Mouse (Mus musculus) CH12.LX (cell line): ENCODE measurements around the gene Naa38. TPM values are rescaled to one million over a fixed set of nuclear protein-coding genes. Genes with fewer than 3 reads are reported as not detected.
A peak's percentile ranks its signal among the peaks of the same experiment; 100 is the strongest.

ENCODE experiments used
- DNase-seq: peaks from one replicate; pipeline ENCODE4 v3.0.0-alpha.2; 2013; ENCODE audit errors: extremely low read depth
- H3K27ac ChIP-seq: 2 replicates; pipeline ENCODE4 v1.5.1; 2012; ENCODE audit warnings: low read depth, mild to moderate bottlenecking, control low read depth, moderate library complexity; ENCODE audit not compliant: insufficient read depth
- H3K27me3 ChIP-seq: replicated peaks from 2 replicates; pipeline ENCODE3; 2012; ENCODE audit warnings: inconsistent platforms
- H3K36me3 ChIP-seq, 2 experiments: replicated peaks in 1 of 2; 2 replicates each; pipeline versions ENCODE3 to v1.6.1; 2012; ENCODE audit warnings: inconsistent platforms in 1 of 2, low read length in 1 of 2, mild to moderate bottlenecking in 1 of 2, mixed read lengths in 1 of 2, moderate library complexity in 1 of 2; ENCODE audit not compliant: control insufficient read depth in 1 of 2, insufficient read depth in 1 of 2
- H3K4me1 ChIP-seq, 2 experiments: 2 replicates each; pipeline ENCODE4 v1.6.1; 2012; ENCODE audit warnings: inconsistent platforms in 1 of 2, moderate library complexity in 1 of 2; ENCODE audit not compliant: insufficient read depth in 2 of 2, control insufficient read depth in 1 of 2
- H3K4me2 ChIP-seq: 2 replicates; pipeline ENCODE4 v1.6.1; 2012; ENCODE audit warnings: low read depth, mild to moderate bottlenecking, control low read depth; ENCODE audit not compliant: poor library complexity, insufficient read depth, severe bottlenecking
- H3K4me3 ChIP-seq, 3 experiments: fragments of 150-350 bp in 1 of 3; sonication (generic) in 1 of 3; replicated peaks in 1 of 3; 2 replicates each; pipeline versions ENCODE3 to v1.5.1; 2011 to 2012; ENCODE audit warnings: low read depth in 2 of 3, low read length in 2 of 3, mild to moderate bottlenecking in 2 of 3, moderate library complexity in 2 of 3, control low read depth in 1 of 3, improper control_type of control experiment in 1 of 3, inconsistent platforms in 1 of 3, mixed read lengths in 1 of 3; ENCODE audit not compliant: poor library complexity in 1 of 3
- H3K79me2 ChIP-seq: replicated peaks from 2 replicates; pipeline ENCODE4 v1.6.1; 2012; ENCODE audit warnings: mild to moderate bottlenecking, moderate library complexity; ENCODE audit not compliant: control insufficient read depth, poor library complexity, insufficient read depth, severe bottlenecking; ENCODE audit errors: extremely low read depth
- H3K9ac ChIP-seq: 2 replicates; pipeline ENCODE4 v1.6.1; 2012; ENCODE audit warnings: low read depth, mild to moderate bottlenecking, control low read depth, moderate library complexity; ENCODE audit not compliant: insufficient read depth
- H3K9me3 ChIP-seq: replicated peaks from 2 replicates; pipeline ENCODE3; 2012; ENCODE audit warnings: low read length, inconsistent platforms, mixed read lengths
- BHLHE40 ChIP-seq: IDR thresholded peaks from 2 replicates; pipeline ENCODE4 v1.6.1; 2011; ENCODE audit warnings: mild to moderate bottlenecking, low read depth, low read length, improper control_type of control experiment
- CHD1 ChIP-seq: IDR thresholded peaks from 2 replicates; pipeline ENCODE4 v1.6.1; 2012; ENCODE audit warnings: low read depth, low read length, improper control_type of control experiment, inconsistent platforms
- E2F4 ChIP-seq: IDR thresholded peaks from 2 replicates; pipeline ENCODE4 v1.6.1; 2011; ENCODE audit warnings: low read depth, low read length, improper control_type of control experiment; ENCODE audit not compliant: insufficient replicate concordance
- ELF1 ChIP-seq: IDR thresholded peaks from 2 replicates; pipeline ENCODE4 v1.6.1; 2014; ENCODE audit warnings: low read depth, mild to moderate bottlenecking, inconsistent platforms, low read length, improper control_type of control experiment
- EP300 ChIP-seq: IDR thresholded peaks from 2 replicates; pipeline ENCODE4 v1.6.1; 2011; ENCODE audit warnings: low read length, improper control_type of control experiment
- GABPA ChIP-seq: IDR thresholded peaks from 2 replicates; pipeline ENCODE4 v1.6.1; 2012; ENCODE audit warnings: low read depth, low read length, improper control_type of control experiment, inconsistent platforms; ENCODE audit not compliant: insufficient replicate concordance
- IRF4 ChIP-seq: IDR thresholded peaks from 2 replicates; pipeline ENCODE4 v1.6.1; 2014; ENCODE audit warnings: low read depth, mild to moderate bottlenecking, inconsistent platforms, low read length, improper control_type of control experiment
- JUN ChIP-seq: IDR thresholded peaks from 2 replicates; pipeline ENCODE4 v1.6.1; 2011; ENCODE audit warnings: low read depth, mild to moderate bottlenecking, low read length, improper control_type of control experiment, moderate library complexity; ENCODE audit not compliant: insufficient read depth
- JUND ChIP-seq: conservative IDR thresholded peaks from 2 replicates; pipeline ENCODE4 v1.6.1; 2011; ENCODE audit warnings: low read depth, low read length, improper control_type of control experiment
- KAT2A ChIP-seq: IDR thresholded peaks from 2 replicates; pipeline ENCODE4 v1.6.1; 2012; ENCODE audit warnings: low read length, improper control_type of control experiment, inconsistent platforms; ENCODE audit not compliant: insufficient replicate concordance
- MAX ChIP-seq: IDR thresholded peaks from 2 replicates; pipeline ENCODE4 v1.6.1; 2011; ENCODE audit warnings: low read length, improper control_type of control experiment
- MAZ ChIP-seq: IDR thresholded peaks from 2 replicates; pipeline ENCODE4 v1.6.1; 2012; ENCODE audit warnings: low read depth, mild to moderate bottlenecking, inconsistent platforms, low read length, improper control_type of control experiment, moderate library complexity
- MEF2A ChIP-seq: IDR thresholded peaks from 2 replicates; pipeline ENCODE4 v1.6.1; 2014; ENCODE audit warnings: low read depth, mild to moderate bottlenecking, inconsistent platforms, low read length, improper control_type of control experiment, borderline replicate concordance
- MXI1 ChIP-seq: IDR thresholded peaks from 2 replicates; pipeline ENCODE4 v1.6.1; 2011; ENCODE audit warnings: mild to moderate bottlenecking, low read depth, low read length, improper control_type of control experiment
- MYC ChIP-seq: IDR thresholded peaks from 2 replicates; pipeline ENCODE4 v1.6.1; 2011; ENCODE audit warnings: low read depth, mild to moderate bottlenecking, improper control_type of control experiment, low read length
- NRF1 ChIP-seq: IDR thresholded peaks from 2 replicates; pipeline ENCODE4 v1.6.1; 2014; ENCODE audit warnings: low read depth, mild to moderate bottlenecking, inconsistent platforms, low read length, improper control_type of control experiment, moderate library complexity
- PAX5 ChIP-seq: IDR thresholded peaks from 2 replicates; pipeline ENCODE4 v1.6.1; 2012; ENCODE audit warnings: low read length, inconsistent platforms, mixed read lengths
- POLR2A ChIP-seq: IDR thresholded peaks from 2 replicates; pipeline ENCODE4 v1.6.1; 2011; ENCODE audit warnings: low read depth, mild to moderate bottlenecking, improper control_type of control experiment, low read length
- POLR2AphosphoS2 ChIP-seq: IDR thresholded peaks from 2 replicates; pipeline ENCODE4 v1.6.1; 2011; ENCODE audit warnings: low read depth, low read length, improper control_type of control experiment
- RAD21 ChIP-seq: IDR thresholded peaks from 2 replicates; pipeline ENCODE4 v1.6.1; 2011; ENCODE audit warnings: low read depth, mild to moderate bottlenecking, low read length, improper control_type of control experiment, moderate library complexity
- RCOR1 ChIP-seq: conservative IDR thresholded peaks from 2 replicates; pipeline ENCODE4 v1.6.1; 2012; ENCODE audit warnings: low read depth, mild to moderate bottlenecking, inconsistent platforms, low read length, improper control_type of control experiment
- SIN3A ChIP-seq: IDR thresholded peaks from 2 replicates; pipeline ENCODE4 v1.6.1; 2012; ENCODE audit warnings: low read length, improper control_type of control experiment, inconsistent platforms
- TBP ChIP-seq: conservative IDR thresholded peaks from 2 replicates; pipeline ENCODE4 v1.6.1; 2011; ENCODE audit warnings: low read depth, low read length, improper control_type of control experiment
- TCF12 ChIP-seq: IDR thresholded peaks from 2 replicates; pipeline ENCODE4 v1.6.1; 2014; ENCODE audit warnings: low read depth, mild to moderate bottlenecking, inconsistent platforms, low read length, improper control_type of control experiment
- UBTF ChIP-seq: IDR thresholded peaks from 2 replicates; pipeline ENCODE4 v1.6.1; 2012; ENCODE audit warnings: low read depth, mild to moderate bottlenecking, inconsistent platforms, low read length, improper control_type of control experiment, moderate library complexity
- USF1 ChIP-seq: IDR thresholded peaks from 2 replicates; pipeline ENCODE4 v1.6.1; 2014; ENCODE audit warnings: low read depth, mild to moderate bottlenecking, inconsistent platforms, low read length, improper control_type of control experiment
- USF2 ChIP-seq: conservative IDR thresholded peaks from 2 replicates; pipeline ENCODE4 v1.6.1; 2011; ENCODE audit warnings: low read depth, low read length, improper control_type of control experiment
- ZC3H11A ChIP-seq: IDR thresholded peaks from 2 replicates; pipeline ENCODE4 v1.6.1; 2012; ENCODE audit warnings: low read depth, mild to moderate bottlenecking, inconsistent platforms, low read length, improper control_type of control experiment
- ZKSCAN1 ChIP-seq: IDR thresholded peaks from 2 replicates; pipeline ENCODE4 v1.6.1; 2012; ENCODE audit warnings: low read depth, inconsistent platforms, low read length, improper control_type of control experiment, borderline replicate concordance
- ZNF384 ChIP-seq: IDR thresholded peaks from 2 replicates; pipeline ENCODE4 v1.6.1; 2012; ENCODE audit warnings: low read depth, low read length, improper control_type of control experiment, inconsistent platforms
- dilution Hi-C: fragments of 300-500 bp; cut with MboI; formaldehyde crosslinking; loops from 2 replicates; pipeline ENCODE4 v1.14.3; 2020; ENCODE audit warnings: low sequenced_read_pairs; ENCODE audit not compliant: extremely low pct_unique_long_range_greater_than_20kb, extremely low pct_ligation_motif_present
- in situ Hi-C: fragments of 300-500 bp; cut with MboI; formaldehyde crosslinking; loops from 3 replicates; pipeline ENCODE4 v1.14.3; 2019; ENCODE audit warnings: low sequenced_read_pairs, low pct_ligation_motif_present, low pct_unique_long_range_greater_than_20kb, mixed read lengths
- polyA plus RNA-seq: library from polyadenylated mRNA; unstranded; fragments of >175 nt; gene quantifications from 2 replicates; pipeline ENCODE4 v1.2.1, GENCODE M21; 2012; ENCODE audit warnings: low read depth; ENCODE audit not compliant: insufficient read length
- total RNA-seq, 2 experiments: library from RNA; depleted of rRNA; stranded (reverse); fragments of 300-350 nt in 1 of 2; fragments of >200 nt in 1 of 2; gene quantifications; 2 replicates each; pipeline ENCODE4 v1.2.3; 2012 to 2014

Naa38 gene
- total and polyA plus RNA-seq, 3 experiments: 153 to 201 (median 193) TPM

GRCm38 (mm10) chr11:69368356-69369214 lies 26.7 kb upstream of the Naa38 start (continued):
- no peak for TF ChIP-seq GABPA
- TF ChIP-seq NRF1: peak; percentile 58; the same call in 1 of the 2 replicates
- no peak; the same call in 1 of the 2 replicates for TF ChIP-seq TCF12
- TF ChIP-seq KAT2A: no peak
- TF ChIP-seq UBTF: no peak; the same call in 1 of the 2 replicates
- peak; percentile 26; the same call in 1 of the 2 replicates for TF ChIP-seq POLR2A
- no peak for TF ChIP-seq ZC3H11A
- no peak for TF ChIP-seq E2F4
- no peak for TF ChIP-seq MXI1
- peak; percentile 79 for TF ChIP-seq ZNF384
- TF ChIP-seq TBP: no peak
- no peak for TF ChIP-seq JUN
- TF ChIP-seq CHD1: no peak
- TF ChIP-seq IRF4: no peak
- TF ChIP-seq MEF2A: no peak
- no peak for TF ChIP-seq RCOR1
- no peak for TF ChIP-seq RAD21
- TF ChIP-seq SIN3A: peak; percentile 57; the same call in 1 of the 2 replicates
- no peak for TF ChIP-seq MAZ

- Histone ChIP-seq H3K9me3 (no peaks in the 10 kb centered on the region), H3K27ac (peak within 1 kb of the TSS; percentile 49), H3K36me3 (peaks cover 7 to 38% of the 10 kb centered on the region in 2 experiments), H3K4me2 (peak within 1 kb of the TSS; percentile 96), H3K4me1 (peaks cover 7 to 36% of the 10 kb centered on the region in 2 experiments), H3K27me3 (no peaks in the 10 kb centered on the region), H3K9ac (peak within 1 kb of the TSS; percentile 100), H3K79me2 (peaks cover 3% of the 10 kb centered on the region; the same call in 1 of the 2 replicates), H3K4me3 (peak within 1 kb of the TSS; percentile 76 to 84 (median 78))
- in situ Hi-C loops (loop anchor here (5.0 kb wide), 2 partner anchors 37 to 102 kb away; no protein-coding TSS in a partner anchor), dilution Hi-C loops (no loop called here)
- DNase-seq: peak; percentile 29
- TF ChIP-seq ZNF384 (peak; percentile 37), MEF2A (peak; percentile 23; the same call in 1 of the 2 replicates), RCOR1 (no peak), MAX (no peak), TBP (no peak), TCF12 (no peak), NRF1 (no peak), POLR2A (0 out of 2 replicates have a peak, but pooled peaks have one; percentile 2), BHLHE40 (no peak), SIN3A (no peak), POLR2AphosphoS2 (no peak), JUN (no peak), KAT2A (no peak), ELF1 (no peak), USF1 (no peak), MAZ (peak; percentile 87), MXI1 (no peak), GABPA (no peak), EP300 (no peak), PAX5 (no peak), ZKSCAN1 (no peak), IRF4 (no peak), JUND (no peak), CHD1 (peak; percentile 79; the same call in 1 of the 2 replicates), USF2 (no peak), MYC (no peak)
Observed at GRCm38 (mm10) chr11:69369215-69369989, 25.9 kb upstream of the Naa38 start, which contains the start of gene Chd3. Chd3 (minus strand) TSS chr11:69369406.
